Mouse (Mus musculus) heart, embryonic 15.5 days (tissue): ENCODE data around the gene Frat1. TPM values are rescaled to one million over a fixed set of nuclear protein-coding genes. Genes with fewer than 3 reads are reported as not detected.

Source experiments
- ATAC-seq: fragments of 200-750 bp; cut with Nextera tagmentation; replicated peaks from 2 replicates; pipeline ENCODE4 v1.8.0; 2017; ENCODE audit warnings: low read depth, moderate TSS enrichment; ENCODE audit not compliant: insufficient number of reproducible peaks, insufficient read depth, low FRiP score
- H3K27ac ChIP-seq: fragments of 300-500 bp; sonication (generic); 2 replicates; pipeline ENCODE4 v1.5.1; 2015; ENCODE audit warnings: mild to moderate bottlenecking, inconsistent platforms
- H3K27me3 ChIP-seq: fragments of 300-500 bp; sonication (generic); 2 replicates; pipeline ENCODE4 v1.6.1; 2015; ENCODE audit warnings: inconsistent platforms
- H3K36me3 ChIP-seq: fragments of 300-500 bp; sonication (generic); 2 replicates; pipeline ENCODE4 v1.6.1; 2015; ENCODE audit warnings: mild to moderate bottlenecking, inconsistent platforms
- H3K4me1 ChIP-seq: fragments of 300-500 bp; sonication (generic); replicated peaks from 2 replicates; pipeline ENCODE4 v1.6.1; 2015; ENCODE audit warnings: inconsistent platforms
- H3K4me2 ChIP-seq: fragments of 300-500 bp; sonication (generic); 2 replicates; pipeline ENCODE4 v1.6.1; 2015; ENCODE audit warnings: inconsistent platforms, mild to moderate bottlenecking, moderate library complexity
- H3K4me3 ChIP-seq: fragments of 300-500 bp; sonication (generic); 2 replicates; pipeline ENCODE4 v1.5.1; 2015; ENCODE audit warnings: mild to moderate bottlenecking, inconsistent platforms
- H3K9ac ChIP-seq: fragments of 300-500 bp; sonication (generic); 2 replicates; pipeline ENCODE4 v1.6.1; 2015; ENCODE audit warnings: mild to moderate bottlenecking, inconsistent platforms
- H3K9me3 ChIP-seq: fragments of 300-500 bp; sonication (generic); replicated peaks from 2 replicates; pipeline ENCODE4 v1.6.1; 2016; ENCODE audit warnings: inconsistent platforms
- WGBS: fragments of 180-500 bp; shearing (Covaris S2); methylation state at CpG from one replicate; pipeline ENCODE4 v1.1.7; 2015; ENCODE audit warnings: mixed read lengths; 5-methylcytosine and 5-hydroxymethylcytosine counted together
- polyA plus RNA-seq: library from polyadenylated mRNA; unstranded; fragments of >200 nt; fragmentation: Nextera tagmentation; extraction: Ambion mirVana; gene quantifications from 2 replicates; pipeline ENCODE4 v1.2.1, GENCODE M21; 2015

Frat1 gene
- polyA plus RNA-seq, 1 experiment from 2014 or later: 2.1 TPM

GRCm38 (mm10) chr19:41800986-41801741 lies 28.6 kb upstream of the Frat1 start:
- WGBS: 4% methylated on average over 26 of the region's 26 CpGs
- peak overlapping the region; percentile 76 for H3K4me2 ChIP-seq
- ATAC-seq: no peak; the same call in 1 of the 2 replicates
- H3K9me3 ChIP-seq: no peaks in the 10 kb centered on the region
- no peaks in the 10 kb centered on the region for H3K36me3 ChIP-seq
- H3K27me3 ChIP-seq: no peaks in the 10 kb centered on the region
- H3K9ac ChIP-seq: peak overlapping the region; percentile 86
- peak overlapping the region; percentile 80 for H3K27ac ChIP-seq
- H3K4me1 ChIP-seq: peaks cover 17% of the 10 kb centered on the region
- peak overlapping the region; percentile 99 for H3K4me3 ChIP-seq

- peak within 1 kb of the TSS; percentile 76 for H3K4me2 ChIP-seq
- peak within 1 kb of the TSS; percentile 80 for H3K27ac ChIP-seq
- peak within 1 kb of the TSS; percentile 86 for H3K9ac ChIP-seq
- H3K36me3 ChIP-seq: no peaks in the 10 kb centered on the region
- peak; percentile 100 for ATAC-seq
- H3K27me3 ChIP-seq: no peaks in the 10 kb centered on the region
- H3K9me3 ChIP-seq: no peaks in the 10 kb centered on the region
- peak within 1 kb of the TSS; percentile 99 for H3K4me3 ChIP-seq
- H3K4me1 ChIP-seq: peaks cover 17% of the 10 kb centered on the region
- WGBS: under 1% methylated on average over 48 of the region's 48 CpGs
Measured at GRCm38 (mm10) chr19:41801742-41802369, 27.9 kb upstream of the Frat1 start, which contains the start of gene Arhgap19. Arhgap19 (minus strand) TSS chr19:41802047.

- H3K9me3 ChIP-seq: no peaks in the 10 kb centered on the region
- no peak overlapping the region for H3K27ac ChIP-seq
- no peak overlapping the region for H3K4me3 ChIP-seq
- H3K4me2 ChIP-seq: no peak overlapping the region
- no peaks in the 10 kb centered on the region for H3K27me3 ChIP-seq
- H3K36me3 ChIP-seq: no peaks in the 10 kb centered on the region
- 35% methylated on average over 7 of the region's 7 CpGs for WGBS
- H3K4me1 ChIP-seq: peaks cover 17% of the 10 kb centered on the region
- ATAC-seq: no peak
- no peak overlapping the region for H3K9ac ChIP-seq
Measured at GRCm38 (mm10) chr19:41803322-41803721, 26.4 kb upstream of the Frat1 start.

GRCm38 (mm10) chr19:41805831-41806230 lies 23.9 kb upstream of the Frat1 start:
- 92% methylated on average over 4 of the region's 4 CpGs for WGBS
- Histone ChIP-seq H3K4me1 (peaks cover 7% of the 10 kb centered on the region), H3K4me3 (no peak overlapping the region)

GRCm38 (mm10) chr19:41807497-41807896 lies 22.3 kb upstream of the Frat1 start:
- no peaks in the 10 kb centered on the region for H3K36me3 ChIP-seq
- H3K27me3 ChIP-seq: no peaks in the 10 kb centered on the region
- WGBS: 69% methylated on average over 9 of the region's 9 CpGs
- H3K4me3 ChIP-seq: no peak overlapping the region
- H3K9ac ChIP-seq: no peak overlapping the region
- H3K9me3 ChIP-seq: no peaks in the 10 kb centered on the region
- H3K4me2 ChIP-seq: no peak overlapping the region
- H3K4me1 ChIP-seq: peaks cover under 1% of the 10 kb centered on the region; the same call in 1 of the 2 replicates
- no peak overlapping the region for H3K27ac ChIP-seq
- ATAC-seq: no peak

More at GRCm38 (mm10) chr19:41805831-41806230, 23.9 kb upstream of the Frat1 start:
- no peak for ATAC-seq
- Histone ChIP-seq H3K27me3 (no peaks in the 10 kb centered on the region), H3K9me3 (no peaks in the 10 kb centered on the region), H3K9ac (no peak overlapping the region), H3K27ac (no peak overlapping the region), H3K4me2 (no peak overlapping the region), H3K36me3 (no peaks in the 10 kb centered on the region)

GRCm38 (mm10) chr19:41808104-41808634 lies 21.6 kb upstream of the Frat1 start:
- H3K27ac ChIP-seq: no peak overlapping the region
- no peak overlapping the region for H3K4me2 ChIP-seq
- no peaks in the 10 kb centered on the region for H3K9me3 ChIP-seq
- H3K4me1 ChIP-seq: no peaks in the 10 kb centered on the region
- H3K9ac ChIP-seq: no peak overlapping the region
- no peak for ATAC-seq
- H3K27me3 ChIP-seq: no peaks in the 10 kb centered on the region
- H3K36me3 ChIP-seq: no peaks in the 10 kb centered on the region
- WGBS: 73% methylated on average over 8 of the region's 8 CpGs
- H3K4me3 ChIP-seq: no peak overlapping the region

- no peak for ATAC-seq
Measured at GRCm38 (mm10) chr19:41810074-41810473, 19.7 kb upstream of the Frat1 start.

GRCm38 (mm10) chr19:41812525-41812924 lies 17.2 kb upstream of the Frat1 start:
- no peak overlapping the region for H3K4me3 ChIP-seq
- no peak overlapping the region for H3K27ac ChIP-seq
- no peaks in the 10 kb centered on the region for H3K27me3 ChIP-seq
- WGBS: 88% methylated on average over 10 of the region's 10 CpGs
- H3K4me1 ChIP-seq: peaks cover 6% of the 10 kb centered on the region
- no peak overlapping the region for H3K4me2 ChIP-seq
- H3K36me3 ChIP-seq: no peaks in the 10 kb centered on the region
- no peak for ATAC-seq
- no peak overlapping the region for H3K9ac ChIP-seq
- no peaks in the 10 kb centered on the region for H3K9me3 ChIP-seq

More at GRCm38 (mm10) chr19:41810074-41810473, 19.7 kb upstream of the Frat1 start:
- no peaks in the 10 kb centered on the region for H3K36me3 ChIP-seq
- no peak overlapping the region for H3K9ac ChIP-seq
- H3K9me3 ChIP-seq: no peaks in the 10 kb centered on the region
- no peak overlapping the region for H3K27ac ChIP-seq
- no peak overlapping the region for H3K4me3 ChIP-seq
- 83% methylated on average over 5 of the region's 5 CpGs for WGBS
- no peaks in the 10 kb centered on the region for H3K4me1 ChIP-seq
- H3K27me3 ChIP-seq: no peaks in the 10 kb centered on the region
- no peak overlapping the region for H3K4me2 ChIP-seq

GRCm38 (mm10) chr19:41813374-41813773 lies 16.4 kb upstream of the Frat1 start:
- Histone ChIP-seq H3K4me2 (no peak overlapping the region), H3K4me1 (peaks cover 9% of the 10 kb centered on the region), H3K4me3 (no peak overlapping the region), H3K36me3 (no peaks in the 10 kb centered on the region), H3K9ac (no peak overlapping the region), H3K27ac (no peak overlapping the region), H3K27me3 (no peaks in the 10 kb centered on the region), H3K9me3 (no peaks in the 10 kb centered on the region)
- WGBS: 78% methylated on average over 4 of the region's 4 CpGs
- ATAC-seq: no peak

GRCm38 (mm10) chr19:41816410-41816809 lies 13.4 kb upstream of the Frat1 start:
- 70% methylated on average over 5 of the region's 5 CpGs for WGBS
- no peak overlapping the region for H3K27ac ChIP-seq

GRCm38 (mm10) chr19:41816915-41817314 lies 12.9 kb upstream of the Frat1 start:
- Histone ChIP-seq H3K27me3 (no peaks in the 10 kb centered on the region), H3K9ac (no peak overlapping the region), H3K4me2 (no peak overlapping the region), H3K4me1 (peaks cover 9% of the 10 kb centered on the region), H3K27ac (no peak overlapping the region), H3K4me3 (no peak overlapping the region), H3K9me3 (no peaks in the 10 kb centered on the region), H3K36me3 (no peaks in the 10 kb centered on the region)
- 43% methylated on average over 5 of the region's 5 CpGs for WGBS
- no peak for ATAC-seq

More at GRCm38 (mm10) chr19:41816410-41816809, 13.4 kb upstream of the Frat1 start:
- no peak for ATAC-seq
- no peak overlapping the region for H3K9ac ChIP-seq
- H3K36me3 ChIP-seq: no peaks in the 10 kb centered on the region
- no peaks in the 10 kb centered on the region for H3K27me3 ChIP-seq
- H3K4me2 ChIP-seq: no peak overlapping the region
- peaks cover 9% of the 10 kb centered on the region for H3K4me1 ChIP-seq
- H3K9me3 ChIP-seq: no peaks in the 10 kb centered on the region
- no peak overlapping the region for H3K4me3 ChIP-seq
